Mouse (Mus musculus) megakaryocyte, embryonic 14.5 days (primary cell): ENCODE measurements around the gene Ptf1a. TPM values are rescaled to one million over a fixed set of nuclear protein-coding genes. Genes with fewer than 3 reads are reported as not detected.

Source experiments
- H3K27me3 ChIP-seq: replicated peaks from 2 replicates; pipeline ENCODE3; 2012; ENCODE audit warnings: inconsistent platforms
- H3K36me3 ChIP-seq: replicated peaks from 2 replicates; pipeline ENCODE3; 2012; ENCODE audit warnings: low read length, inconsistent platforms, mixed read lengths
- H3K4me1 ChIP-seq: 2 replicates; pipeline ENCODE4 v1.6.1; 2012; ENCODE audit warnings: inconsistent platforms
- H3K4me3 ChIP-seq: replicated peaks from 2 replicates; pipeline ENCODE3; 2012; ENCODE audit warnings: moderate library complexity, mild to moderate bottlenecking, inconsistent platforms
- H3K9me3 ChIP-seq: 2 replicates; pipeline ENCODE4 v1.6.1; 2012; ENCODE audit warnings: inconsistent platforms
- FLI1 ChIP-seq: IDR thresholded peaks from 2 replicates; pipeline ENCODE4 v1.6.1; 2012; ENCODE audit warnings: low read length, inconsistent platforms, mixed read lengths
- GATA1 ChIP-seq: IDR thresholded peaks from 3 replicates; pipeline ENCODE4 v1.6.1; 2012; ENCODE audit warnings: mixed read lengths, low read length, inconsistent platforms, borderline replicate concordance
- polyA plus RNA-seq: library from polyadenylated mRNA; stranded (reverse); fragments of >175 nt; gene quantifications from 2 replicates; pipeline ENCODE4 v1.2.3, GENCODE M21; 2012; ENCODE audit warnings: low replicate concordance; ENCODE audit not compliant: insufficient read depth

The Ptf1a gene
- polyA plus RNA-seq, 1 experiment, result not detected

GRCm38 (mm10) chr2:19429031-19429430, 16.4 kb upstream of the Ptf1a start:
- H3K9me3 ChIP-seq, result peaks cover 3% of the 10 kb centered on the region; the same call in 1 of the 2 replicates
- H3K4me3 ChIP-seq, result no peak overlapping the region
- no peak for TF ChIP-seq FLI1
- no peak for TF ChIP-seq GATA1
- peaks cover 17% of the 10 kb centered on the region; the same call in 1 of the 2 replicates for H3K4me1 ChIP-seq
- H3K27me3 ChIP-seq, result peaks cover 67% of the 10 kb centered on the region
- H3K36me3 ChIP-seq, result no peaks in the 10 kb centered on the region

DNA sequence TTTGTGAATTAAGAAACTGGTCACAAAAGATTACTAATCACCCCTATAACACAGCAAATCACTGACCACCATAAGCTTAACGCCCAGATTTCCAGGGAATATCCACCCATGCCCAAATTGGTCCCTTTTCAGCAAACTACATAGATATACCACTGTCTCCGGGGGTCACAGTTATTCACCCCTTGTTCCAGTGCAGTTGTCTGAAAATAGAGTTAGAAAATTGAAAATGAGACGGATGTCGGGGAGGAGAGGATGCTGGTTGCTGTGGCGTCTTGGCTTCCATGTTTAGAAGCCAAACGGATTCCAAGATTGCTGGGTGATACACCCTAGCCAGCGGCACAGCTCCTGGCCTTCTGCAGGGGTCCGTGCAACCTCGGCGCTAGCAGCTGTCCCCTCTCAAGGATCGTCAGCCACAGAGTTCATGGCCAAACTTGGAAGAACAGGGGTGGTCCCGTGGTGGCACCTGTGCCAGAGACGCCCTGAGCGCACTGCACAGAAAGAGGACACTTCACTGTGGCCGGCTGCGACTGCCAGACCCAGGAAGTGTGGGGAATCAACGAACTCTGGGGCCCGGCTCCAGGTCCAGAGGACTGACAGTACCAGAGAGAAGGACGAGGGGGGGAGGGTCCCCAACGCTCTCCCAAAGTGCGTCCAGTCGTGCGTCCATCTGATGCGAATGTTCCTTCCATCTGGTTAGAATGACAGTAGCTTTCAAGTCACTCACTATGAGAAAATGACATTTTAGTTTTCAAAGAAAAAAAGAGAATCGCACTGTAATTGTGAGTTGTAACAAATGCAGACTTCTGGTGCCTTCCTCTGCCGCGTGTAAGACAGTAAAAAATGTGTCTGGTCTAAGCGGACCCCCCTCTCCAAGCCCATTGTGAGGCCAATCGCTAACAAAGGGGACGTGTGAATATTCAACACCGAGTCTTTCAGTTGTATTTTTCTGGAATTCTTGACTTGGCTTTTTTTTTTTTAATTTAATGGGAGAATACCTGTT, 15.5 kb upstream of the Ptf1a start:
- peaks cover 71% of the 10 kb centered on the region for H3K27me3 ChIP-seq
- no peaks in the 10 kb centered on the region for H3K36me3 ChIP-seq
- peaks cover 17% of the 10 kb centered on the region; the same call in 1 of the 2 replicates for H3K4me1 ChIP-seq
- TF ChIP-seq GATA1 (no peak), FLI1 (no peak)
- peaks cover 3% of the 10 kb centered on the region; the same call in 1 of the 2 replicates for H3K9me3 ChIP-seq
- no peak overlapping the region for H3K4me3 ChIP-seq

GRCm38 (mm10) chr2:19430746-19431145, 14.7 kb upstream of the Ptf1a start:
- Histone ChIP-seq H3K36me3 (no peaks in the 10 kb centered on the region), H3K4me3 (no peak overlapping the region), H3K9me3 (peaks cover 3% of the 10 kb centered on the region; the same call in 1 of the 2 replicates), H3K4me1 (peaks cover 17% of the 10 kb centered on the region; the same call in 1 of the 2 replicates), H3K27me3 (peaks cover 71% of the 10 kb centered on the region)
- TF ChIP-seq FLI1, result no peak
- TF ChIP-seq GATA1, result no peak

DNA sequence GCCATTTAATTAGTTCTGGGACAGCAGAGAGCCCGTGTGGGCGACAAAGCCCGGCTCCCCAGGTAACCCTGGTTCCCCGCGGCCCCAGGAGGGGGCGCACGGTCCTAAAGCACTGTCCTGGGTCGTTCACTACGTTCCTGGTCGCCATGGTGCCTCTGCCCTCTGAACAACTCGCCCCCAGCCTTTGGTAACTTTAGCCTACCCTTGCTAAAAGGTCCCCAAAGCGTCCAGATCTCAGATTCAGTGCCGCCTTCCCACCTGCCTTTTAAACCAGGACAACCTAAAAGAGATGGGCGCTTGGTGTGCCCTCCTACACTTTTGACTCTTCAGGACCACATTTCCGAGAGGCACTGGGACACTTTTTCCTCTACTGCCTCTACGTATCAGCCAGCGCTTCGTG, 14.3 kb upstream of the Ptf1a start:
- Histone ChIP-seq H3K9me3 (peaks cover 3% of the 10 kb centered on the region; the same call in 1 of the 2 replicates), H3K4me3 (no peak overlapping the region), H3K4me1 (peaks cover 17% of the 10 kb centered on the region; the same call in 1 of the 2 replicates), H3K36me3 (no peaks in the 10 kb centered on the region), H3K27me3 (peaks cover 74% of the 10 kb centered on the region)
- no peak for TF ChIP-seq GATA1

DNA sequence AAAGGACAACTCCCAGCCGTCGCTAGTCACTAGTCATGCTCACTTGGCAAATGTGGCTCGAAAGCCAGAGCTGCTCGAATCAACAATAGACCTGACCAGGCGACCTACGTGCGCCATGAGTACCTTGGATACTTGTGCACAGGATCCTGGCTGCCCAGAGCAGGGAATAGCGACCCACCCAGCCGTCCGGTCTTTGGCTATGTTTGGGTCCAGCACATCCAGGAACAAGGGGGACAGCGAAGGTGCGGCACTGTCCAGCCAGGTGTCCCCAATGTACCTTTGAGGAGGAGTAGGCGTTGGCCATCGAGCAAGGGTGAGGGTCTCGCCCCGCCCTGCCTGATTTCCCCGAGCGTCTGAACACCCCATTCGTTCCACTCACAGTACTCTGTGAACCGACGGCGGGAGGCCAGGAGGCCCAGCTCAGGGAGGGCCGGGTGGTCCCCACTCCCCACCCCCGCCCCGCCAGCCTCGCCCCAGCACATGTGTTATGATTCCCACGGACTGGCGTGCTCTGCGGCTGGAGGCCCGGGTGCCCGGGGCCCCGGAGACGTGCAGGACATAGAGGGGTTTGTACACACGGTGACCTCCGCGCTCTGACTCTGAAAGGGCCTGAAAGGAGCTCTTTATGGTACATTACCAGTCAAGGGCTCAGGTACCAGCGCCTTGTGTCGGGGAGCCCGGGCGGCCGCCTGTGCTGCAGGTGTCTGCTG, 13.7 kb upstream of the Ptf1a start:
- Histone ChIP-seq H3K4me1 (peaks cover 17% of the 10 kb centered on the region; the same call in 1 of the 2 replicates), H3K9me3 (peaks cover 3% of the 10 kb centered on the region; the same call in 1 of the 2 replicates), H3K36me3 (no peaks in the 10 kb centered on the region), H3K27me3 (peaks cover 70% of the 10 kb centered on the region), H3K4me3 (no peak overlapping the region)
- TF ChIP-seq FLI1, result no peak
- TF ChIP-seq GATA1, result no peak

DNA sequence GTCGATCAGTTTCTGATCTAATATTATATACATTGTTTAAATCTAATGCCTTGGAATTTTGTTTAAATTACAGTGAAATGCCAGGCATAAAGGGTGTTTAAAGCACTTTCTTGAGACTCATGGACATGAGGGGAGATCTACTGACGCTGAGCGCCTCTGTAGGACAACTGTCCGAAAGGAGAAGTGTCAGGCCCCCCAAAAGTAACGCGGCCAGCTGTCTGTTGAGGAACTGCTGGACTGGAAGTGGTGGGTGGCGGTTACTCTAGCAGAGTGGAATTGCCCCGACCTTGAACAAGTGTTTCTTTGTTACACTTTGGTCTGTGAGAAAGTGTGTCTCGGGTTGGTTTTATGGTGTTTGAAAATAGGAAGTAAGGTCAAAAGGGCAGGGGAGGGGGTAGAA, 1.1 kb upstream of the Ptf1a start:
- Histone ChIP-seq H3K36me3 (no peaks in the 10 kb centered on the region), H3K4me3 (no peak overlapping the region), H3K27me3 (peaks cover 79% of the 10 kb centered on the region), H3K4me1 (peaks cover 18% of the 10 kb centered on the region), H3K9me3 (no peaks in the 10 kb centered on the region; the same call in 1 of the 2 replicates)
- TF ChIP-seq FLI1 (no peak), GATA1 (no peak)

DNA sequence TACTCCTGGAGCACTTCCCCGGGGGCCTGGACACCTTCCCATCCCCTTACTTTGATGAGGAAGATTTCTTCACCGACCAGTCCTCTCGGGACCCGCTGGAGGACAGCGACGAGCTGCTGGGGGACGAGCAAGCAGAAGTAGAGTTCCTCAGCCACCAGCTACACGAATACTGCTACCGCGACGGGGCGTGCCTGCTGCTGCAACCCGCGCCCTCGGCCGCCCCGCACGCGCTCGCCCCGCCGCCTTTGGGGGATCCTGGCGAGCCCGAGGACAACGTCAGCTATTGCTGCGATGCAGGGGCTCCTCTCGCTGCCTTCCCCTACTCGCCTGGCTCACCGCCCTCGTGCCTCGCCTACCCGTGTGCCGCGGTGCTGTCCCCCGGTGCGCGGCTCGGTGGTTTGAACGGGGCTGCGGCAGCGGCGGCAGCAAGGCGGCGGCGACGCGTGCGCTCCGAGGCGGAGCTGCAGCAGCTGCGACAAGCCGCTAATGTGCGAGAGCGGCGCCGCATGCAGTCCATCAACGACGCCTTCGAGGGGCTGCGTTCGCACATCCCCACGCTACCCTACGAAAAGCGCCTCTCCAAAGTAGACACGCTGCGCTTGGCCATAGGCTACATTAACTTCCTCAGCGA, 523 bp downstream of the Ptf1a start:
- Histone ChIP-seq H3K4me1 (peaks cover 18% of the 10 kb centered on the region), H3K4me3 (no peak overlapping the region), H3K36me3 (no peaks in the 10 kb centered on the region), H3K27me3 (peaks cover 91% of the 10 kb centered on the region), H3K9me3 (no peaks in the 10 kb centered on the region; the same call in 1 of the 2 replicates)
- TF ChIP-seq GATA1 (no peak), FLI1 (no peak)

- TF ChIP-seq FLI1, result no peak
- TF ChIP-seq GATA1, result no peak
- peaks cover 92% of the 10 kb centered on the region for H3K27me3 ChIP-seq
- peaks cover 18% of the 10 kb centered on the region for H3K4me1 ChIP-seq
- H3K9me3 ChIP-seq, result no peaks in the 10 kb centered on the region; the same call in 1 of the 2 replicates
- no peaks in the 10 kb centered on the region for H3K36me3 ChIP-seq
- H3K4me3 ChIP-seq, result no peak overlapping the region
These were observed 1.3 kb downstream of the Ptf1a start for GRCm38 (mm10) chr2:19446746-19447145.

- H3K27me3 ChIP-seq, result peaks cover 94% of the 10 kb centered on the region
- H3K4me3 ChIP-seq, result peak overlapping the region; percentile 66
- no peaks in the 10 kb centered on the region for H3K36me3 ChIP-seq
- TF ChIP-seq FLI1 (no peak), GATA1 (no peak)
- peaks cover 18% of the 10 kb centered on the region for H3K4me1 ChIP-seq
- no peaks in the 10 kb centered on the region; the same call in 1 of the 2 replicates for H3K9me3 ChIP-seq
These were observed 2.7 kb downstream of the Ptf1a start for GRCm38 (mm10) chr2:19448042-19448700.
